Mouse (Mus musculus): Measurements from ENCODE around the gene Tmem270. TPM values are rescaled to one million over a fixed set of nuclear protein-coding genes. Genes with fewer than 3 reads are reported as not detected.
"Not testable (repeated sequence)": the region's sequence is repeated elsewhere in the genome, so short reads cannot be mapped to it uniquely, and the experiment has no call there.

Gene Tmem270
- total and polyA plus RNA-seq, 2 experiments from 2014 or later, result not detected

DNA sequence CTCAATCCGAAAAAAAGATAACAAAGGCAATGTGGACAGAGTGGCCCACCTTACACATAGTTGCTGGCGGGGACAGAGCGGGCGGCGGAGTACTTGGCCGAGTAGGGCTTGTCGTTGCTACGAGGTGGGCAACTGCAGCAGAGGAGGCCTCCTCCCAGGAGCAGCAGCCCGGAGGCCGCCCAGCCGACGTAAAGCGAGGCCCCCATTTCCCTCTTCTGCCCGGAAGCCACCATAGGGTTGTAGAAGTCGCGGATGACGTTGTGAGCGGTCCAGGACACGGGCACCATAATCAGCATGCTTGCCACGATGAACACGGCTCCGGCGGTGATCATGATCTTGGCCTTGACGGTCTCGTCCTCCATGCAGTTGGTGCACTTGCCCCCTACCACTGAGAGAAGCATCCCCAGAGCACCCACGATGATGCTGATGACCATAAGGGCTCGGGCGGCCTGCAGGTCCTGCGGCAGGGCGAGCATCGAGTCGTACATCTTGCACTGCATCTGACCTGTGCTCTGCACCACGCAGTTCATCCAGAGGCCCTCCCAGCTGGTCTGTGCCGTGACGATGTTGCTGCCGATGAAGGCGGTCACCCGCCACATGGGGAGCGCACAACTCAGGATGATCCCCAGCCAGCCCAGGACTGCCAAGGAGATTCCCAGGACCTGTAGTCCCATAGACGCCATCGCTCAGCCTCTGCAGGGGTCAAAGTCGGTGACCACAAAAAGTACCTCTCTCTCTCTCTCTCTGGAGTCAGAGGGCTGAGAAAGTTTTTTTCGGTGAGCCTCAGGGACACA lies 39.7 kb upstream of the Tmem270 start:
- ATAC-seq (no peak), DNase-seq (no peak)
- no peak overlapping the region for H3K27ac ChIP-seq (ENCODE audit: low read depth, low read length)
- no peaks in the 10 kb centered on the region for H3K36me3 ChIP-seq (ENCODE audit: insufficient read depth)
- H3K9me3 ChIP-seq (ENCODE audit: low read length), result no peaks in the 10 kb centered on the region
- H3K9ac ChIP-seq, result no peak overlapping the region
- TF ChIP-seq CTCF (IDR thresholded peaks at IDR 0.05; ENCODE audit: low read depth), result no peak
- no peak overlapping the region for H3K4me3 ChIP-seq (ENCODE audit: low read depth, low read length)
- H3K4me2 ChIP-seq (ENCODE audit: low read depth), result no peak overlapping the region
- peaks cover 12% of the 10 kb centered on the region; the same call in 1 of the 2 replicates for H3K27me3 ChIP-seq (ENCODE audit: insufficient read depth, low read length)
- no peaks in the 10 kb centered on the region for H3K4me1 ChIP-seq (ENCODE audit: insufficient read depth)
- WGBS, result 20% methylated on average over 43 of the region's 43 CpGs

GRCm38 (mm10) chr5:134945266-134945959 lies 38.9 kb upstream of the Tmem270 start:
- ATAC-seq, result no peak
- no peak for DNase-seq
- H3K4me1 ChIP-seq (ENCODE audit: insufficient read depth), result no peaks in the 10 kb centered on the region
- H3K9me3 ChIP-seq (ENCODE audit: low read length), result no peaks in the 10 kb centered on the region
- 52% methylated on average over 17 of the region's 19 CpGs for WGBS
- TF ChIP-seq CTCF (IDR thresholded peaks at IDR 0.05; ENCODE audit: low read depth), result no peak
- no peaks in the 10 kb centered on the region for H3K36me3 ChIP-seq (ENCODE audit: insufficient read depth)
- no peak overlapping the region for H3K4me3 ChIP-seq (ENCODE audit: low read depth, low read length)
- peaks cover 12% of the 10 kb centered on the region; the same call in 1 of the 2 replicates for H3K27me3 ChIP-seq (ENCODE audit: insufficient read depth, low read length)
- no peak overlapping the region for H3K27ac ChIP-seq (ENCODE audit: low read depth, low read length)
- H3K9ac ChIP-seq, result no peak overlapping the region
- H3K4me2 ChIP-seq (ENCODE audit: low read depth), result no peak overlapping the region

DNA sequence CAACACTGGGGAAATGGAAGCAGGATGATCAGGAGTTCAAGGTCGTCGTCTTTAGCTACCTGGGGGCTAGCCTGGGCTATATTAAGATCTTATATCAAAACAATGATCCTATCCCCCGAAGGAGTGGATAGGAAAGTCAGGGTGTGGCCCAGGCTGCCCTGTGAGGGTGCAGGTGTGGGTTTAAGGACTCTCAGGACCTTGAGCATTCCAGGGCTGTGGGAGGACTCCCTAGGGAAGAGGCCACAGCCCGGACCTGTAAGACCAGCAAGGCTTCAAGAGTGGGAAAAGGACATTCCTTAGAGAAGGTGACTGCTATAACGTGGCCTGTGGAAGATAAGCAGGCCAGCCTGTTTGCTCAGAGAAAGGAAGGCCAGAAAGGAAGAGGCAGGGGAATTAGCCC lies 37.6 kb upstream of the Tmem270 start:
- 82% methylated on average over 5 of the region's 5 CpGs for WGBS
- H3K4me3 ChIP-seq (ENCODE audit: low read depth, low read length), result no peak overlapping the region

GRCm38 (mm10) chr5:134942740-134943139 lies 36.2 kb upstream of the Tmem270 start:
- WGBS, result 65% methylated on average over 2 of the region's 2 CpGs
- ATAC-seq (no peak), DNase-seq (no peak)
- Histone ChIP-seq H3K4me3 (ENCODE audit: low read depth, low read length) (no peak overlapping the region), H3K4me2 (ENCODE audit: low read depth) (no peak overlapping the region), H3K4me1 (ENCODE audit: insufficient read depth) (no peaks in the 10 kb centered on the region), H3K27ac (ENCODE audit: low read depth, low read length) (no peak overlapping the region), H3K27me3 (ENCODE audit: insufficient read depth, low read length) (peaks cover 12% of the 10 kb centered on the region; the same call in 1 of the 2 replicates), H3K9ac (no peak overlapping the region), H3K36me3 (ENCODE audit: insufficient read depth) (no peaks in the 10 kb centered on the region), H3K9me3 (ENCODE audit: low read length) (no peaks in the 10 kb centered on the region)
- no peak for TF ChIP-seq CTCF (IDR thresholded peaks at IDR 0.05; ENCODE audit: low read depth)

More for the DNA sequence above, 37.6 kb upstream of the Tmem270 start:
- ATAC-seq, result no peak
- TF ChIP-seq CTCF (IDR thresholded peaks at IDR 0.05; ENCODE audit: low read depth), result no peak
- no peaks in the 10 kb centered on the region for H3K9me3 ChIP-seq (ENCODE audit: low read length)
- no peaks in the 10 kb centered on the region for H3K36me3 ChIP-seq (ENCODE audit: insufficient read depth)
- peaks cover 12% of the 10 kb centered on the region; the same call in 1 of the 2 replicates for H3K27me3 ChIP-seq (ENCODE audit: insufficient read depth, low read length)
- H3K4me2 ChIP-seq (ENCODE audit: low read depth), result no peak overlapping the region
- H3K4me1 ChIP-seq (ENCODE audit: insufficient read depth), result no peaks in the 10 kb centered on the region
- DNase-seq, result no peak
- no peak overlapping the region for H3K27ac ChIP-seq (ENCODE audit: low read depth, low read length)
- H3K9ac ChIP-seq, result no peak overlapping the region

DNA sequence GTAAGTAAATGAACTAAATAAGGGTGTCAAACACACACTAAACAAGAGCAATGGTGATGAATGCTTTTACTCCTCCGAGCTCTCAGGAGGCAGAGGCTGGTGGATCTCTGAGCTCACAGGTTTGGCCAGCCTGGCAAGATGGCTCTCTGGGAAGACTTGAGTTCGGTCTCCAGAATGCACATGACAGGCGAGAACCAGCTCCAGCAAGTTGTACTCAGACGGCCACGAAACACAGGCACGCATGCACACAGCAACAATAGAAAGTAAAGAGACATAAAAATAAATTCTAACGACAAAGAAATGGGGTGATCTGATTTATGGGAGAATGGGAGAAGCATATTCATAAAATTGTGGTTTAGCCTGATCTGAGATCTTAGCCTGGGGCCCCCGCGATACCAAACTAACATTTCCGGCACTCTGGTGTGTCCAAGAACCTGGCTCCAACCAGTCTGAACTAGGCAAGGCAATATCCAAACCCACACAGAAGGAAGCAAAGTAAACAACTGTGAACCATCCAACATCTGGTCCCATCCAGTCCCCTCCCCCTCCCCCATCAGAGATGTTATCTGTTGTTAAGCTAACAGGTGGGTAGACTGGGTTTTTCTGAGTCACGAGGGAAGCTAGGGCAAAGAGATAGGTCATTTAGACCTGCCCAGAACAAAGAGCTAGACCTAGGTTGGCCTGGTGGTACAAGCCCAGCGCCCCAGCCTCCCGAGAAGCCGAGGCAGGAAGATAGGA lies 35.1 kb upstream of the Tmem270 start:
- WGBS, result 85% methylated on average over 14 of the region's 14 CpGs
- Histone ChIP-seq H3K4me1 (ENCODE audit: insufficient read depth) (no peaks in the 10 kb centered on the region), H3K9ac (no peak overlapping the region), H3K4me3 (ENCODE audit: low read depth, low read length) (no peak overlapping the region), H3K4me2 (ENCODE audit: low read depth) (no peak overlapping the region), H3K9me3 (ENCODE audit: low read length) (no peaks in the 10 kb centered on the region), H3K27me3 (ENCODE audit: insufficient read depth, low read length) (peaks cover 4% of the 10 kb centered on the region; the same call in 1 of the 2 replicates), H3K27ac (ENCODE audit: low read depth, low read length) (no peak overlapping the region), H3K36me3 (ENCODE audit: insufficient read depth) (no peaks in the 10 kb centered on the region)
- TF ChIP-seq CTCF (IDR thresholded peaks at IDR 0.05; ENCODE audit: low read depth), result no peak
- ATAC-seq (no peak), DNase-seq (no peak)

DNA sequence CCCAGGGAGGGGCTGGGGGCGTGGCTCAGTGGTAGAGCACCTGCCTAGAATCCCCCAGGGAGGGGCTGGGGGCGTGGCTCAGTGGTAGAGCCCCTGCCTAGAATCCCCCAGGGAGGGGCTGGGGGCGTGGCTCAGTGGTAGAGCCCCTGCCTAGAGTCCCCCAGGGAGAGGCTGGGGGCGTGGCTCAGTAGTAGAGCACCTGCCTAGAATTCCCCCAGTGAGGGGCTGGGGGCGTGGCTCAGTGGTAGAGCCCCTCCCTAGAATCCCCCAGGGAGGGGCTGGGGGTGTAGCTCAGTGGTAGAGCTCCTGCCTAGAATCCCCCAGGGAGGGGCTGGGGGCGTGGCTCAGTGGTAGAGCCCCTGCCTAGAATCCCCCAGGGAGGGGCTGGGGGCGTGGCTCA lies 33.0 kb upstream of the Tmem270 start:
- not testable (repeated sequence) for ATAC-seq; H3K36me3 ChIP-seq (ENCODE audit: insufficient read depth); H3K27ac ChIP-seq (ENCODE audit: low read depth, low read length); H3K27me3 ChIP-seq (ENCODE audit: insufficient read depth, low read length); H3K4me1 ChIP-seq (ENCODE audit: insufficient read depth); H3K9me3 ChIP-seq (ENCODE audit: low read length); H3K9ac ChIP-seq; DNase-seq; H3K4me2 ChIP-seq (ENCODE audit: low read depth); H3K4me3 ChIP-seq (ENCODE audit: low read depth, low read length)
- WGBS, result 100% methylated on average over 2 of the region's 7 CpGs

Measured in forebrain, postnatal 0 days (tissue).